Mouse (Mus musculus): ENCODE measurements around the gene Fcgr1. TPM values are rescaled to one million over a fixed set of nuclear protein-coding genes. Genes with fewer than 3 reads are reported as not detected.

Fcgr1 gene
- polyA plus RNA-seq, 1 experiment from 2014 or later: 2.3 TPM

- H3K9me3 ChIP-seq (ENCODE audit: control insufficient read depth, low read length): no peaks in the 10 kb centered on the region
- 51% methylated on average over 6 of the region's 6 CpGs for WGBS
- H3K27me3 ChIP-seq (ENCODE audit: control insufficient read depth, insufficient read depth, low read depth, low read length): peaks cover 74% of the 10 kb centered on the region
- ATAC-seq (ENCODE audit: low read depth): no peak
- no peak overlapping the region for H3K27ac ChIP-seq (ENCODE audit: low read length)
- H3K4me3 ChIP-seq (ENCODE audit: low read length): no peak overlapping the region
- H3K4me2 ChIP-seq (ENCODE audit: low read depth, low read length): no peak overlapping the region
- no peak overlapping the region for H3K9ac ChIP-seq (ENCODE audit: low read length)
- no peaks in the 10 kb centered on the region for H3K36me3 ChIP-seq (ENCODE audit: control insufficient read depth, insufficient read depth, low read length)
- H3K4me1 ChIP-seq (replicated peaks; ENCODE audit: control insufficient read depth, insufficient read depth, low read length): peaks cover 4% of the 10 kb centered on the region; the same call in 1 of the 2 replicates
Measured at GRCm38 (mm10) chr3:96335163-96335550, 41.4 kb upstream of the Fcgr1 start.

DNA sequence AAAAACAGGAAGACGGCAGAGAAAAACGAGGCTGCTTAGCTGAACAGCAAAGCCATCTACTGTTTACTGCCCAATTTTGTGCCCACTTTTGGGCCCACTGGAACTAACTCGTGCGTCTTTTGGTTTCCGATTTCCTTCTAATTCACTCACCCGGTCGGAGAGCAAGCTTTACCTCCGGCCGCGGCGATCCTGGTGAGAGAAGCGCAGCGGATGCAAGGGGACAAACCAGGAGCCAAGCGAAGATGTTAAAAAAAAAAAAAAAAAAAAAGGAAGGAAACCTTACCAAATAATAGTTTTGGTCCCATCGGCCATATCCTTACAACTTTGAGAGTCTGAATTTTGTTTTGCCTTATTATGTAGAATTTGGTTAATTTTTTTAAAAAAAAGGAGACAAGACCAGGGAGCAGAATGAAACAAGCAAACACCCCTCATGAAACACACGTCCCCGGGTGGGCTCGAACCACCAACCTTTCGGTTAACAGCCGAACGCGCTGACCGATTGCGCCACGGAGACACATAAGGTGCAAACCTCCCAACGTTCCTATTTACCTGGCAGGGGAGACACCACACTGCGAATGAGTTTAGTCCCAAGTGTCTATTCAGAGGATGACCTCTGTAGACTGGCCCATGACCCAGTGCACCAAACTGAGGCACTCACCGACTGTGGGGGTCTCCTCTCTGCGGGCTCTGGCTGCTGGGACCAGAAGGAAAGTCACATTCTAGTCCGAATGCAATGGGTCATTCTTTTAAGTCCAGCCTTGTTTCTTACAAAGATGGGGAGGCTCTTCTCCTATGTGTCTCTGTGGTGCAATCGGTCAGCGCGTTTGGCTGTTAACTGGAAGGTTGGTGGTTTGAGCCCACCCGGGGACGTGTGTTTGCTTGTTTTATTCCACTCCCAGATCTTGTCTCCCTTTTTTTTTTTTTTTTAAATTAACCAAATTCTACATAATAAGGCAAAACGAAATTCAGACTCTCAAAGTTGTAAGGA lies 40.7 kb upstream of the Fcgr1 start:
- no peaks in the 10 kb centered on the region for H3K9me3 ChIP-seq (ENCODE audit: control insufficient read depth, low read length)
- H3K9ac ChIP-seq (ENCODE audit: low read length): no peak overlapping the region
- ATAC-seq (ENCODE audit: low read depth): no peak
- 5% methylated on average over 36 of the region's 36 CpGs for WGBS
- H3K4me1 ChIP-seq (replicated peaks; ENCODE audit: control insufficient read depth, insufficient read depth, low read length): peaks cover 4% of the 10 kb centered on the region; the same call in 1 of the 2 replicates
- H3K27ac ChIP-seq (ENCODE audit: low read length): no peak overlapping the region
- H3K4me2 ChIP-seq (ENCODE audit: low read depth, low read length): peak overlapping the region; percentile 29
- H3K36me3 ChIP-seq (ENCODE audit: control insufficient read depth, insufficient read depth, low read length): no peaks in the 10 kb centered on the region
- H3K4me3 ChIP-seq (ENCODE audit: low read length): peak overlapping the region; percentile 21
- H3K27me3 ChIP-seq (ENCODE audit: control insufficient read depth, insufficient read depth, low read depth, low read length): peaks cover 81% of the 10 kb centered on the region

DNA sequence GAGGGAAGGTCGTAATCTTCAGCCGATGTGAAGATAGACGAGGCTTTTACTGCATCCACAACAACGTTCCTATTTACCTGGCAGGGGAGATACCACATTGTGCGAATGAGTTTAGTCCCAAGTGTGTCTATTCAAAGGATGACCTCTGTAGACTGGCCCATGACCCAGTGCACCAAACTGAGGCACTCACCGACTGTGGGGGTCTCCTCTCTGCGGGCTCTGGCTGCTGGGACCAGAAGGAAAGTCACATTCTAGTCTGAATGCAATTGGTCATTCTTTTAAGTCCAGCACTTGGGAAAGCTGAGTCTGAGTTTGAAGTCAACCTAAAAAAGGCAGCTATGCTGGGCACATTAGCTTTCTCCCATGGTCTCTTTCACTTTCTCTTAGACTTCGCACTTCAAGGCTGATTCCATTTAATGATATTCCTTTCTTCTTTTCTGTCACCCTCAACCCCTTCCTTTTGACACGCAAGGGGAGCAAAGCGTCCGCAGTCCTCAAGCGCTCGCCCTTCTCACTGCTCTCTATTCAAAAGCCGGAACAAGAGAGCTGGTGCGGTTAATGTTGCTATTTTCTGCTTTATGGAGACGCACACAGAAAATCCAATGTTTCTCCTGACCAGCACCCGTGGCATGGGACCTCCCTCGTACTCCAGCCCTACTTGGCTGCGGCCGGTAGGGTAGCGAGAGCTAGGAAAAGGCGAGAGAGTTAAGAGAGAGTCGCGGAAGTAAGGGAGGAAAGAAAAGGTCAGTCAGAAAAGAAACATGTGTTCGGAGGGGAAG lies 39.8 kb upstream of the Fcgr1 start:
- peaks cover 81% of the 10 kb centered on the region for H3K27me3 ChIP-seq (ENCODE audit: control insufficient read depth, insufficient read depth, low read depth, low read length)
- H3K9ac ChIP-seq (ENCODE audit: low read length): no peak overlapping the region
- peak overlapping the region; percentile 29 for H3K4me2 ChIP-seq (ENCODE audit: low read depth, low read length)
- H3K4me3 ChIP-seq (ENCODE audit: low read length): peak overlapping the region; percentile 21
- H3K4me1 ChIP-seq (replicated peaks; ENCODE audit: control insufficient read depth, insufficient read depth, low read length): peaks cover 4% of the 10 kb centered on the region; the same call in 1 of the 2 replicates
- no peaks in the 10 kb centered on the region for H3K36me3 ChIP-seq (ENCODE audit: control insufficient read depth, insufficient read depth, low read length)
- 2% methylated on average over 25 of the region's 25 CpGs for WGBS
- no peak for ATAC-seq (ENCODE audit: low read depth)
- H3K27ac ChIP-seq (ENCODE audit: low read length): no peak overlapping the region
- H3K9me3 ChIP-seq (ENCODE audit: control insufficient read depth, low read length): no peaks in the 10 kb centered on the region

DNA sequence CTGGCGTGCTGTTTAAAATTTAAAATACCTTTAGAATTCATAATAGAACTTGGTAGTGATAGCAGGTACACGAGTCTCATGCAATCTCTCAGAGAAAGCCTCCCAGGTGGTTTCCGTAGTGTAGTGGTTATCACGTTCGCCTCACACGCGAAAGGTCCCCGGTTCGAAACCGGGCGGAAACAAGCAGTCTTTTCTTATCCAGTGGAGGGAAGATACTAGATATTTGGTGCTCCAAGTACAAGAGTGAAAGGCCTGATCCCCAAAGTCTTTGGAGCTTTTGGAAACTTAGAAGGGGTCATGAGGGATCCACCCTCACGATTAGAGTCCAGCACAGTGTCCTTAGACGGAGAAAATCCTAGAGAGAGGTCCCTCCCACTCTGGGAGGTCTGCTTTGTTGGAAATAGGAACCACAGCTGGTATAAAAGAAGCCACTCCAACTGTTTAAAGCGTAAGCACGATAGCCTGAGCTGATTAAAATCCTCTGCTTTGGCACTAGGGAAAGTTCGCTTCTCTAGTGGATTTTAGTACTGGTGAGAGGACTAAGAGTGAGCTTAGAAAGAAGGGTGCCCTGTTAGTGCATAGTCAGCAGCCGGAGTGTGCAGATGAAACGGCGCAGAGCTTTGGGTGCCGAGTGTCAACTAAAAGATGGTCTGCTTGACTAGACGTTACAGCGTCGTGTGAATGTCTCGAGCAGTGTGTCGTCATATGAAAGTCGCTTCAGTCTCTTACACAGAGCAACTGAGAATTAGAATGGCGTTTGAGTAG lies 39.0 kb upstream of the Fcgr1 start:
- Histone ChIP-seq H3K27me3 (ENCODE audit: control insufficient read depth, insufficient read depth, low read depth, low read length) (peaks cover 75% of the 10 kb centered on the region), H3K36me3 (ENCODE audit: control insufficient read depth, insufficient read depth, low read length) (no peaks in the 10 kb centered on the region), H3K4me1 (replicated peaks; ENCODE audit: control insufficient read depth, insufficient read depth, low read length) (peaks cover 4% of the 10 kb centered on the region; the same call in 1 of the 2 replicates), H3K4me2 (ENCODE audit: low read depth, low read length) (no peak overlapping the region), H3K9ac (ENCODE audit: low read length) (no peak overlapping the region), H3K27ac (ENCODE audit: low read length) (no peak overlapping the region), H3K4me3 (ENCODE audit: low read length) (no peak overlapping the region), H3K9me3 (ENCODE audit: control insufficient read depth, low read length) (no peaks in the 10 kb centered on the region)
- no peak for ATAC-seq (ENCODE audit: low read depth)
- 4% methylated on average over 27 of the region's 27 CpGs for WGBS

DNA sequence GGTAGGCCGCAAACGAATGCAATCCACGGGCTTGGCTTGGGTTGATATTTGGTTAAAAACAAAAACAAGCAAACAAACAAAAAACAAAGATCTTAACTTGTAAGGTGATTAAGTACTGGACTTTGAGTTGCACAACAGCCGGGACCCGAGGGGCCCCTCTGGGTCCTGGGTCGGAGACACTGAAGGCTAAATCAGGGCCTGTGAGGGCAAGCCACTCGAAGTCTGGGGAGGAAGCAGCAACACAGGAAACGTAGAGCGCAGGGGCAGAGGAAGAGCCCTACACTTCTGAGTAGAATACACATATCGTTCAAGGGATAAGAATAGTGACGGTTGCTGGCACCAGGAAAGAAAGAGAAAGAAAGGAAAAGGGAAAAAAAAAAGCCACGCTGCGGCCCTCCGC lies 38.2 kb upstream of the Fcgr1 start:
- Histone ChIP-seq H3K27ac (ENCODE audit: low read length) (no peak overlapping the region), H3K9ac (ENCODE audit: low read length) (no peak overlapping the region), H3K9me3 (ENCODE audit: control insufficient read depth, low read length) (no peaks in the 10 kb centered on the region), H3K4me2 (ENCODE audit: low read depth, low read length) (no peak overlapping the region), H3K4me3 (ENCODE audit: low read length) (no peak overlapping the region), H3K36me3 (ENCODE audit: control insufficient read depth, insufficient read depth, low read length) (no peaks in the 10 kb centered on the region), H3K27me3 (ENCODE audit: control insufficient read depth, insufficient read depth, low read depth, low read length) (peaks cover 74% of the 10 kb centered on the region), H3K4me1 (replicated peaks; ENCODE audit: control insufficient read depth, insufficient read depth, low read length) (peaks cover 4% of the 10 kb centered on the region; the same call in 1 of the 2 replicates)
- ATAC-seq (ENCODE audit: low read depth): no peak
- WGBS: 12% methylated on average over 14 of the region's 14 CpGs

GRCm38 (mm10) chr3:96331438-96331837 lies 37.7 kb upstream of the Fcgr1 start:
- H3K4me2 ChIP-seq (ENCODE audit: low read depth, low read length): no peak overlapping the region
- no peak overlapping the region for H3K4me3 ChIP-seq (ENCODE audit: low read length)
- ATAC-seq (ENCODE audit: low read depth): no peak
- no peaks in the 10 kb centered on the region for H3K36me3 ChIP-seq (ENCODE audit: control insufficient read depth, insufficient read depth, low read length)
- H3K9me3 ChIP-seq (ENCODE audit: control insufficient read depth, low read length): no peaks in the 10 kb centered on the region
- peaks cover 4% of the 10 kb centered on the region; the same call in 1 of the 2 replicates for H3K4me1 ChIP-seq (replicated peaks; ENCODE audit: control insufficient read depth, insufficient read depth, low read length)
- H3K9ac ChIP-seq (ENCODE audit: low read length): no peak overlapping the region
- H3K27ac ChIP-seq (ENCODE audit: low read length): no peak overlapping the region
- H3K27me3 ChIP-seq (ENCODE audit: control insufficient read depth, insufficient read depth, low read depth, low read length): peaks cover 72% of the 10 kb centered on the region
- WGBS: 48% methylated on average over 7 of the region's 7 CpGs

- H3K4me1 ChIP-seq (replicated peaks; ENCODE audit: control insufficient read depth, insufficient read depth, low read length): peaks cover 4% of the 10 kb centered on the region; the same call in 1 of the 2 replicates
- ATAC-seq (ENCODE audit: low read depth): no peak
- H3K27me3 ChIP-seq (ENCODE audit: control insufficient read depth, insufficient read depth, low read depth, low read length): peaks cover 74% of the 10 kb centered on the region
- no peak overlapping the region for H3K9ac ChIP-seq (ENCODE audit: low read length)
- no peak overlapping the region for H3K27ac ChIP-seq (ENCODE audit: low read length)
- H3K4me3 ChIP-seq (ENCODE audit: low read length): no peak overlapping the region
- no peak overlapping the region for H3K4me2 ChIP-seq (ENCODE audit: low read depth, low read length)
- H3K36me3 ChIP-seq (ENCODE audit: control insufficient read depth, insufficient read depth, low read length): no peaks in the 10 kb centered on the region
- 69% methylated on average over 7 of the region's 7 CpGs for WGBS
- H3K9me3 ChIP-seq (ENCODE audit: control insufficient read depth, low read length): no peaks in the 10 kb centered on the region
Measured at GRCm38 (mm10) chr3:96330603-96331002, 36.8 kb upstream of the Fcgr1 start.

DNA sequence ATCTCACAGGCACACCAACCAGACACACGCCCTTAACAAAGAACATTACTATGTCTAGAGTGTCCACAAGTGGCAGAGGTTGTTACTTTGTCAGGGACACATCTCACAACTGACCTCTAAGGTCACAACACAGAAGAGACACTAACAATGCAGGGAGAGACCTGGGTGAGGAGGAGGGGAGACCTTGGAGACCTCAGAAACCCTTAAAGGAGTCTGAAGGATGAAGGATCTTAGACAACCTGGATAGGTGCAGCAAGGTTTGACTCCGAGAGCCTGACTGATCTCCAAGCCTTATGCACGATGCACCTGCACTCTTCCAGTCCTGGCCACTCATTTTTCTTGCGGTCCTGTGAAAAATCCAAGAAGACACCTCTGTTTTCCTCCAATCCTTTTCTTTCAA lies 36.4 kb upstream of the Fcgr1 start:
- no peak overlapping the region for H3K4me3 ChIP-seq (ENCODE audit: low read length)
- no peak for ATAC-seq (ENCODE audit: low read depth)
- H3K27me3 ChIP-seq (ENCODE audit: control insufficient read depth, insufficient read depth, low read depth, low read length): peaks cover 71% of the 10 kb centered on the region
- peaks cover 4% of the 10 kb centered on the region; the same call in 1 of the 2 replicates for H3K4me1 ChIP-seq (replicated peaks; ENCODE audit: control insufficient read depth, insufficient read depth, low read length)
- WGBS: 73% methylated on average over 4 of the region's 4 CpGs
- no peak overlapping the region for H3K27ac ChIP-seq (ENCODE audit: low read length)
- no peak overlapping the region for H3K9ac ChIP-seq (ENCODE audit: low read length)
- H3K4me2 ChIP-seq (ENCODE audit: low read depth, low read length): no peak overlapping the region
- no peaks in the 10 kb centered on the region for H3K36me3 ChIP-seq (ENCODE audit: control insufficient read depth, insufficient read depth, low read length)
- no peaks in the 10 kb centered on the region for H3K9me3 ChIP-seq (ENCODE audit: control insufficient read depth, low read length)
